Mouse (Mus musculus) embryo, embryonic 10 days (tissue): ENCODE measurements around the gene Tbcd.

Source experiments
- DNase-seq: peaks from one replicate; pipeline ENCODE4 v3.0.0-alpha.2; 2015; ENCODE audit warnings: low spot score

The Tbcd gene

DNA sequence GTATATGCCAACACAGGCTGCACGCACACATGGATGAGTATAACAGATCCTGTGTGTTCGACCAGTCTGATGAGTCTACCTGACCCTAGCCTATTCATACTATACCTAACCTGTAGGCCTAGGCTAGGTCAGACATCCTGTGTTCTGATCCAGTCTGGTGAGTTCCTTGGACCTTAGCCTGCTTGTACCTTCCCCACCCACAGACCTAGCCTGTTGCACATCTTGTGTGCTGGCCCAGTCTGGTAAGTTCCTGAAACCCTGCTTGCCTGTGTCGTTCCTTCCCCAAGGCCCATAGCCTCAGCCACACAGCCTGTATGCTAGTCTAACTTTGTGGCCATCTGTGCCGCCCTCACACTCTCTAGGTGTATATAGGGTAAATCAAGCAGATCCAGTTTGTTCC is 112.5 kb downstream of the Tbcd start:
- DNase-seq: no peak

DNA sequence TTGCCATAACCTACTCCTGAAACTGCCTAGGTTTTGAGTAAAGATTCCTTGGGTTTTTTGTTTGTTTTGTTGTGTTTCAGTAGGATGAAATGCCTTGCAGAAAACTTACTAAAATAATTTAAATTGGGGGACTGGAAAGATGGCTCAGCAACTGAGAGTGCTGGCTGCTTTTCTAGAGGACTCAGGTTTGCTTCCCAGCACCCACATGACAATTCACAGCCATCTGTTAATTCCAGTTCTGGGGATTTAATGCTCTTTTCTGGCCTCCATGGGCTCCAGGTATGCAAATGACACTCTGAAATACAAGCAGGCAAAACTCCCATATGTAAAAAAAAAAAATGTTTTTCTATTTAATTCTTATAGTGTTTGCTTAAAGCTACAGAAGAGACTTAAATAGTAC is 130.1 kb downstream of the Tbcd start:
- no peak for DNase-seq

- DNase-seq: no peak
These were observed 145.5 kb downstream of the Tbcd start for GRCm38 (mm10) chr11:121597254-121597653.

- DNase-seq: no peak
These were observed 149.7 kb downstream of the Tbcd start for GRCm38 (mm10) chr11:121601422-121601821.

DNA sequence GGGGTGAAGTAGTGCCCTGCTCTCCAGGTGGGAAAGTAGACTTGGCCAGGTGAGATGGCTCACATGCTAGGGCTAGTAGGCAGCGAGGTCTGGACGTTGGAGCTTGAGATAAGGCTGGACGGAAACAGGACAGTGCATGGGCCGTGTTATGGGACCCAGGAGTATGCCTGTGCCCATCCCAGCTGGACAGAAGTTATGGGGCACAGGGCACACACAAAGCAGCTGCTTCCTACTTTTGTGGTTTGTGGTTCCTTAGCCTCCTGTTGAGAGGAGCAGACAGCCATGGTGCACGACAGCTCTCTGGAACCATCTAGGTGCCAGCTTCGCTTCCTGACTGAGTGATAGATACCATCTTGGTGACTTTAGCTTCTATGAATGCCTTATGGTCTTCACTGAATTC is 153.9 kb downstream of the Tbcd start:
- no peak for DNase-seq

GRCm38 (mm10) chr11:121610976-121611375 is 159.2 kb downstream of the Tbcd start:
- no peak for DNase-seq

DNA sequence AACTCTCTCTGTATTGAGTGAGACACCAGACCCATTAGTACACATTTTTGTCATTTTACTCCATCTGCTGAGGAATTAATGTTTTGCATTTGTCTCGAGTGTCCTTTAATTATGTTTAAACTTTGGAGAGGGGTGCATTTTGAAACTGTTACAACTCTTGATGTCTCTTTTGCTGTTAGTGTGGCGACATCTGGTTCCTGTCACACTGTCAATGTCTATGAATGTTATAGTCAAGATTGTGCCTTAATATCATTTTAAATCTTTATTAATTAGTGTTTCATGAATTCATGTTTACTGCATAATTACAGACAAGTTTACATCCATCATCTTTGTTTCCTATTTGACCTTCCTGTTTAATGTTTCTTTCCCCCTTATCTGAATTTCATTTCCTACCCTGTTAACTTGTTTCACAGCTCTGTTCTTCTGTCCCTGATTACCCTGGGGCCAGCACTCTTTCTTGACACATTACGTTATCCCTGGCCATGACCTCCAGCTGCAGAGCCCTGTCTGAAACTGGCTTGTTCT is 164.3 kb downstream of the Tbcd start:
- no peak for DNase-seq

- DNase-seq: no peak
These were observed 164.8 kb downstream of the Tbcd start for GRCm38 (mm10) chr11:121616501-121616900.

GRCm38 (mm10) chr11:121617371-121617770 is 165.6 kb downstream of the Tbcd start:
- DNase-seq: no peak

DNA sequence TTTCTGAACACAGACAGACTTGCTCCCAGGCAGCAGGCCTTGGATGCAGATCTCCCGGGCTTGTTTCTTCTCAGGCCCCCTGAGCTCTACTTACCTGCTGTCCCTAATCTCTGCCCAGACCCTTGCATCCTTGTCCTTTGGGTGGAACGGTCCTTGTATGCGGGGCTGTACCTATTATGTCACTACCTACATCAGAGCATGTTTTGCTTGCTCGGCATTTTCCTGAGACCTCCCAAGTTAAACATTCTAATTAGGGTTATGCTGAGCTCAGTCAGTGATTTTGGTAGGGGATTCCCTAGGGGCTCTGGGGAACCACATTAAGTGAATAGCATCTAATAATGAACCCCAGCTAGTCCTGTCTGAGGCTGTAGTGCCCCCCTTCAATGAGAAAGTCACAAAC is 173.3 kb downstream of the Tbcd start:
- DNase-seq: no peak

- no peak for DNase-seq
These were observed 175.8 kb downstream of the Tbcd start for GRCm38 (mm10) chr11:121627521-121627920.

GRCm38 (mm10) chr11:121629529-121629928 is 177.8 kb downstream of the Tbcd start:
- no peak for DNase-seq

- DNase-seq: no peak
These were observed 178.7 kb downstream of the Tbcd start for GRCm38 (mm10) chr11:121630406-121630805.

DNA sequence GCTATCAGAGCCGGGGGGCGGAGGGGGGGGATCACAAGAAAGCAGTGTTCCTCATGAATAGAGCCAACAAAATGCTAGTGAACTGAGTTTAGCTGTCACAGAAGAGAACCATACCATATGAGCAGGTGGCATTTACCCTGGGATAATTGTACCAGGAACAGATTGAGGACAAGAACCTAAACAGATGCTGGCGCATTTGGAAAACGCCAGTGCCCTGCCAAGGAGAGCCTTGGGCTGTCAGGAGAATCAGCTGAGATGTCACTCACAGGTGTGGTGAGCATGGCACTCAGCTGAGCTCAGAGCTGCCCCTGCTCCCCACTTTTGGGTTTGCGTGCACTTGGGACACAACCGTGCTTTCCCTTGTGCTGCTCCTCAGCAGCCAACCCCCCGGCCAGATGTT is 179.7 kb downstream of the Tbcd start:
- DNase-seq: no peak

GRCm38 (mm10) chr11:121636646-121637045 is 184.9 kb downstream of the Tbcd start:
- no peak for DNase-seq

DNA sequence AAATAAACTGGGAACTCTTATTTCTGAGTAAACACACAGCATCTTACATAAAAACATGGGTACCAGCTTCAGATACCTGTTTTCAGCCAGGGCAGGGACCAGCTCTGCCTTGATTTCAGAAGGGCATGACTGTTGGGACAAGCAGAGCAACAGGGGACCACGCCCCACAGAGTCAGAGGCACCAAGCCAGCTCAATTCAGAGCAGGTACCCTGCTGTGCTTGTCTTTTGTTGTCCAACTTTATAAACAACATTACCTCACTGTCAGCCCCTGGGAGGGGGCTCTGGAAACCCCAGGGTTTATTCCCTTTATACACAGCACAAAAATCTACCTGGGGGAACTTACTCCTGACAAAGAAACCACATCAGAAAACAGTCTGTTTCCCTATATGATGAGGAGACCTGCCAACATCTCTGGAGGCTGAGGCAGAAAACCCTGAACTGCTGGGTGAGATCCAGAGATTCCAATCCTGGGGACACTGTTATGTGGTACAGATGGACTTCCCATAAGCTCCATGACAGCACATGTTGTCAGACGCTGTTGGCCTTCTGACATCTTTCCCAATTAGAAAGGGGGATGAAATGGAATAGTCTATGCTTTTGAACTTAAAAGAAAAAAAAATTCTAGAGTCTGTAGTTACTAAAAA is 189.9 kb downstream of the Tbcd start:
- no peak for DNase-seq

- no peak for DNase-seq
These were observed 193.6 kb downstream of the Tbcd start for GRCm38 (mm10) chr11:121645394-121645793.

DNA sequence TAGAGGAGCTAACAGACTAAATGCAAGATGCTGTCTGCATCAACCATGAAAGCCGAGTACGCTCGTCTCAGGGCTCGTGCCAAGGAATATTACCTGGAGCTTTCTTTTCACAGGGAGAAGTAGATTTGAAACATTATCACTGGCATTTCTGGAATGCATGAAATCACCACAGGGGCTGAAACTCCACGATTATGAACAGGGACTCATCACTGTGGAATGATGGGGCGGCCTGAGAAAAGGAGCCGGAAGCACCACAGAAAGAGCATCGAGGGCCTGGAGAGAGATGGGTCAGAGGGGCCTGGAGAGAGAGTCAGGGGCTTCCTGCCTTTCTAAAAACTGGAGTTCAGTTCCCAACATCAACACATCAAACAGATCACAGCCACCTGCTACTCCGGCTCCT is 195.6 kb downstream of the Tbcd start:
- no peak for DNase-seq

DNA sequence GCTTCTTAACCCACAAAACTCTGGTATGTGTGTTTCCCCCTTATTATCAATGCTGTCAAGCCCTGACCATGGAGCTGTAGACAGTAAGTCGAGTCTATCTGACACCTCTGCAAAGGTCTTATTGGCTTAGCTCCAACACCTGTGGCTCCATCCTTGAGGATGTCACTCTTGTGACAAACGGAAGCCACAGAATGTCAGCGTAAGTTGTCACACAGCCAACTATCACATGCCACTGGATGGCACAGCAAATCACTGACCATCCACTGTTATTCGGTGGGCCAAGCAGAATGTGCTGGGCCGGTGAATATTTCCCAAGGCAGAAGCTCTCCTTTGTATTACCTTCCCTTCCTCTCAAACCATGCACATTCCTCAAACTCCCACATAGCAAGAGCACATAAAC is 196.4 kb downstream of the Tbcd start:
- DNase-seq: no peak

DNA sequence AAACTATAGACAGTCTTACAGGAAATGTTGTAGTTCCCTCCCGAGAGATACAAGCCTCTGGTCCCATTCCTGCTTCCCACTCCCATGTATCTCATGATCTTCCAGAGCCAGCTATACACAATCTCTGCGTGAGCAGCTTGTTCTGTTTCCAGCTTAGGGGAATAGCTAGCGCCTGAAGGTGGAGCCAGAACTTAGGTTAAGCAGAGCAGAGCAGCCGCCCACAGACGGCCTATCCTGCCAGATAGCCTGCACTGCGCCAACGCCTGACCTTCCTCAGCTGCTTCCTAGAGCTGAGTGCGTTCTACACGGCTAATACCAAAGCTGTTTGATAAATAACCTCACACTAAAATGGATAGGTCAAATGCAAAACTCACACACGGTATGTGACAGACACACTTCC is 198.2 kb downstream of the Tbcd start:
- DNase-seq: peak; percentile 10

DNA sequence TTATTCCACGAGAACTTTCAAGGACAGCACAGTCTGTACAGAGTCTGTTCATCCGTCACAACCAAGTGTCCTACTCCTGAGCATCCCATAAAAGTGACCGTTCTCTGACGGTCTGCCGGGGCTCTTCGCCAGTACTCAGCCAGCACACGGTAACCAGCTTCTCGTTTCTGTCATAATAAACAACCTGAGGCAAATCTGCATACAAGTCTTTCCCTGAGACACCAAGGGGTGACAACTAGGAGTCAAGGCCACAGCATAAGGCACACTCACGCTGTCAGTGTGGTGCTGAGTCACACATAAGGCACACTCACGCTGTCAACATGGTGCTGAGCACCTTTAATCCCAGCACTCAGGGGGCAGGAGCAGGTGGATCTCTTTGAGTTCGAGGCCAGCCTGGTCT is 198.9 kb downstream of the Tbcd start:
- no peak for DNase-seq

GRCm38 (mm10) chr11:121651556-121651955 is 199.8 kb downstream of the Tbcd start:
- no peak for DNase-seq

GRCm38 (mm10) chr11:121651983-121652382 is 200.2 kb downstream of the Tbcd start:
- no peak for DNase-seq

GRCm38 (mm10) chr11:121652547-121653305 is 201.0 kb downstream of the Tbcd start:
- DNase-seq: peak; percentile 79
